Mouse (Mus musculus): ENCODE data around the gene Pstpip1.

DNA sequence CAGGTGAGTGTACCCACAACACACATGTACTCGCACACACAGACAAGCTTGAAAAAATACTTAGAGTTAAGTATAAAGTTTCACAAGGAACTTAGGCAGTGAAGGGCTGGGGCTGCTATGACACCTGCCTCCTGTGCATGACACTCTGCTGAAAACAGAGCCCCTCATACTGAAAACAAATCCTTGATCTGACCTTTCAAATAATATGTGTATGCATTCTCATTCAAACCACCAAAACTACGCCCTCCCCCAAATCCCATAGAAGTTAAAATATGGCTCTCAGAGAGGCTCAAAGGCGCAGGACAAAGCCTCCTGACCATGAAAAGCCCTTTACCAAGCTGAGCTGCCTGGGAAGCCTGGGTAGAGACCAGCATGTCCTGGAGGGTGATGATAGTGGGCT, 85.6 kb downstream of the Pstpip1 start:
- no peak for TF ChIP-seq POLR2A (IDR thresholded peaks at IDR 0.05; ENCODE audit: borderline replicate concordance, insufficient read depth, low read length)
- TF ChIP-seq CTCF (IDR thresholded peaks at IDR 0.05; ENCODE audit: borderline replicate concordance, insufficient read depth, low read depth, low read length) = no peak
